ENCODE assay signal across 8 mouse cellular contexts in the genomic region with DNA sequence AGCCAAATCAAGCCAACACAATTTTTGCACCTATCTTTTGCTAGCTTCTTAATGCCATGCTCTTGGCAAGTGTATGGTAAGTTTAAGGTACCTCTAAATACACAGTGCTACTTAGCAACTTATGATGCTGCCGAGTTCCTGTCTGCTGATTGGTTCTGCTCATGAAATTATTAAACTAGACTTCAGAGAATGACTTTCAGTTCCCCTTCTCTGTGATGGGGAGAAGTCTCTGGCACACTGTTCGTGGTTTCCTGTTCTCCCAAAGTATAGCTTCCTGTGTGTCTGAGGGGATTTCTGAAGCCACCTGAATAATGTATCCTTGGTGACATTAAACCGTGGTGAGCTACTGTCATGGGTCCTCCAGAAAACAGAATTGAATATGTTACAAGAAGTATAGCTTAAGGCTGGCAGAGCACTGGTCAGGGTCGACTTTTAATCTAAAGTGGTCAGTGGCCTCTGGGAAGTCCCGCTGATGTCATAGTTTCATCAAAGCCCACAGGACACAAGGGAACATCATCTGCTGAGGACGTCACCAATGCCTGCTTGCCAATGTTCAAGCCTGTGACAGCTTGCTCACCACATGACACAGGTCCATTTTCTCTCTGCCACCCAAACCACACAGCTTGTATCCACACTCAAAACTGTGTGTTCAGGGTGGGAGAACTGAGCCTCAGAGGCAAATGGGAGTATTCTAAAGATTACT. TPM values are rescaled to one million over a fixed set of nuclear protein-coding genes. Genes with fewer than 3 reads are reported as not detected.
DNase-seq lines count a peak whose midpoint lies in the region; ATAC-seq lines count a peak whose summit lies in the region.

No protein-coding gene starts in this region.

- H3K4me3 ChIP-seq in midbrain, embryonic 14.5 days (replicated peaks; ENCODE audit: low read depth, low read length) = no peak overlapping the region
- no peak overlapping the region for H3K4me3 ChIP-seq in midbrain, embryonic 13.5 days (replicated peaks)
- no peak overlapping the region for H3K4me3 ChIP-seq in forebrain, embryonic 15.5 days

- no peaks in the 10 kb centered on the region for H3K27me3 ChIP-seq in midbrain, embryonic 14.5 days (ENCODE audit: control insufficient read depth, insufficient read depth, low read length)
- 0 out of 2 replicates have a peak, but pooled peaks cover 8% of the 10 kb centered on the region for H3K27me3 ChIP-seq in midbrain, embryonic 13.5 days
- no peaks in the 10 kb centered on the region for H3K27me3 ChIP-seq in forebrain, embryonic 15.5 days

- H3K9ac ChIP-seq in midbrain, embryonic 14.5 days (replicated peaks; ENCODE audit: low read length) = no peak overlapping the region
- H3K9ac ChIP-seq in midbrain, embryonic 13.5 days (replicated peaks) = no peak overlapping the region
- H3K9ac ChIP-seq in forebrain, embryonic 15.5 days (replicated peaks) = no peak overlapping the region

- no peaks in the 10 kb centered on the region for H3K36me3 ChIP-seq in midbrain, embryonic 14.5 days (ENCODE audit: control insufficient read depth, insufficient read depth, low read length)
- H3K36me3 ChIP-seq in midbrain, embryonic 13.5 days = no peaks in the 10 kb centered on the region
- no peaks in the 10 kb centered on the region for H3K36me3 ChIP-seq in forebrain, embryonic 15.5 days

- 74% methylated on average over 6 of the region's 6 CpGs for WGBS in midbrain, embryonic 14.5 days
- WGBS in midbrain, embryonic 13.5 days = 75% methylated on average over 6 of the region's 6 CpGs
- WGBS in forebrain, embryonic 15.5 days = 76% methylated on average over 6 of the region's 6 CpGs

- ATAC-seq in midbrain, embryonic 14.5 days (ENCODE audit: low FRiP score, low TSS enrichment) = no peak
- ATAC-seq in midbrain, embryonic 13.5 days = no peak
- ATAC-seq in forebrain, embryonic 15.5 days (replicated peaks) = no peak

- no peak overlapping the region for H3K27ac ChIP-seq in midbrain, embryonic 14.5 days (replicated peaks; ENCODE audit: low read depth, low read length)
- H3K27ac ChIP-seq in midbrain, embryonic 13.5 days = no peak overlapping the region
- H3K27ac ChIP-seq in forebrain, embryonic 15.5 days (replicated peaks) = no peak overlapping the region

- H3K4me2 ChIP-seq in midbrain, embryonic 14.5 days (ENCODE audit: low read length) = no peak overlapping the region
- H3K4me2 ChIP-seq in midbrain, embryonic 13.5 days (replicated peaks) = no peak overlapping the region
- no peak overlapping the region for H3K4me2 ChIP-seq in forebrain, embryonic 15.5 days (replicated peaks)

- H3K4me1 ChIP-seq in midbrain, embryonic 14.5 days (ENCODE audit: control insufficient read depth, insufficient read depth, low read length) = no peaks in the 10 kb centered on the region
- H3K4me1 ChIP-seq in midbrain, embryonic 13.5 days (replicated peaks) = no peaks in the 10 kb centered on the region
- no peaks in the 10 kb centered on the region for H3K4me1 ChIP-seq in forebrain, embryonic 15.5 days

- no peaks in the 10 kb centered on the region for H3K9me3 ChIP-seq in midbrain, embryonic 14.5 days (ENCODE audit: control insufficient read depth, low read length)
- H3K9me3 ChIP-seq in midbrain, embryonic 13.5 days = no peaks in the 10 kb centered on the region
- no peaks in the 10 kb centered on the region for H3K9me3 ChIP-seq in forebrain, embryonic 15.5 days

- peak; percentile 39 to 85 for DNase-seq in adrenal gland, adult (ENCODE audit: inconsistent age in 2 of 2, low spot score in 1 of 2)
- DNase-seq in adrenal gland, adult 18-20 months (ENCODE audit: low spot score in 2 of 2) = no peak
- DNase-seq in midbrain, embryonic 14.5 days = peak; percentile 51
- DNase-seq in kidney, adult 9 months = peak; percentile 77
- DNase-seq in lung, postnatal 10 days = peak; percentile 73
- DNase-seq in spleen, postnatal 36 days (ENCODE audit: low spot score in 2 of 2) = peak; percentile 92 to 95

RNA-seq across cellular contexts. Expression of gene Btnl2, which starts 6.9 kb away (rescaled TPM):
- total RNA-seq in adrenal gland, adult 18-20 months (2021) = under 1 TPM; 0.27 to 0.38 TPM
- polyA plus RNA-seq in midbrain, embryonic 14.5 days (2014; fragmentation: Nextera tagmentation; extraction: Ambion mirVana) = not detected in 2 replicates
- not detected in 2 replicates for polyA plus RNA-seq in midbrain, embryonic 13.5 days (2015; fragmentation: Nextera tagmentation; extraction: Ambion mirVana)
- 0.06 TPM in 1 of 2 replicates, not detected in the other for polyA plus RNA-seq in forebrain, embryonic 15.5 days (2015; fragmentation: Nextera tagmentation; extraction: Ambion mirVana)

RNA-seq across cellular contexts. Expression of gene H2-Eb2, which starts 22.3 kb away (rescaled TPM):
- total RNA-seq in adrenal gland, adult 18-20 months (2021) = not detected
- 0.16 TPM in 1 of 2 replicates, not detected in the other for polyA plus RNA-seq in midbrain, embryonic 14.5 days (2014; fragmentation: Nextera tagmentation; extraction: Ambion mirVana)
- 0.12 TPM in 1 of 2 replicates, not detected in the other for polyA plus RNA-seq in midbrain, embryonic 13.5 days (2015; fragmentation: Nextera tagmentation; extraction: Ambion mirVana)
- polyA plus RNA-seq in forebrain, embryonic 15.5 days (2015; fragmentation: Nextera tagmentation; extraction: Ambion mirVana) = 0.14 TPM in 1 of 2 replicates, not detected in the other

RNA-seq across cellular contexts. Expression of gene Btnl1, which starts 29.2 kb away (rescaled TPM):
- not detected for total RNA-seq in adrenal gland, adult 18-20 months (2021)
- polyA plus RNA-seq in midbrain, embryonic 14.5 days (2014; fragmentation: Nextera tagmentation; extraction: Ambion mirVana) = not detected in 2 replicates
- not detected in 2 replicates for polyA plus RNA-seq in midbrain, embryonic 13.5 days (2015; fragmentation: Nextera tagmentation; extraction: Ambion mirVana)
- polyA plus RNA-seq in forebrain, embryonic 15.5 days (2015; fragmentation: Nextera tagmentation; extraction: Ambion mirVana) = not detected in 2 replicates

RNA-seq across cellular contexts. Expression of gene H2-Eb1, which starts 42.1 kb away (rescaled TPM):
- 100 to 1,000 TPM; 134 to 220 TPM for total RNA-seq in adrenal gland, adult 18-20 months (2021)
- polyA plus RNA-seq in midbrain, embryonic 14.5 days (2014; fragmentation: Nextera tagmentation; extraction: Ambion mirVana) = 2.4 and 2.7 TPM in 2 replicates
- polyA plus RNA-seq in midbrain, embryonic 13.5 days (2015; fragmentation: Nextera tagmentation; extraction: Ambion mirVana) = 1.7 and 2.1 TPM in 2 replicates
- polyA plus RNA-seq in forebrain, embryonic 15.5 days (2015; fragmentation: Nextera tagmentation; extraction: Ambion mirVana) = 1.1 and 1.6 TPM in 2 replicates

RNA-seq across cellular contexts. Expression of gene BC051142, which starts 50.9 kb away (rescaled TPM):
- 1 to 10 TPM; 2.4 to 3.7 TPM for total RNA-seq in adrenal gland, adult 18-20 months (2021)
- polyA plus RNA-seq in midbrain, embryonic 14.5 days (2014; fragmentation: Nextera tagmentation; extraction: Ambion mirVana) = 5.8 and 6.2 TPM in 2 replicates
- polyA plus RNA-seq in midbrain, embryonic 13.5 days (2015; fragmentation: Nextera tagmentation; extraction: Ambion mirVana) = 4.6 and 5.6 TPM in 2 replicates
- polyA plus RNA-seq in forebrain, embryonic 15.5 days (2015; fragmentation: Nextera tagmentation; extraction: Ambion mirVana) = 1.5 and 3.3 TPM in 2 replicates

Comparison
In these comparisons a context has a peak if more than half of its experiments do, and no peak if none do; other contexts are left out.
1. DNase-seq: peak in adrenal gland, adult (2 of 2), midbrain, embryonic 14.5 days (single experiment), kidney, adult 9 months (single experiment), lung, postnatal 10 days (single experiment) and spleen, postnatal 36 days (2 of 2); none in adrenal gland, adult 18-20 months (0 of 2).